8 mouse cellular contexts compared by ENCODE assay signal in the genomic region with DNA sequence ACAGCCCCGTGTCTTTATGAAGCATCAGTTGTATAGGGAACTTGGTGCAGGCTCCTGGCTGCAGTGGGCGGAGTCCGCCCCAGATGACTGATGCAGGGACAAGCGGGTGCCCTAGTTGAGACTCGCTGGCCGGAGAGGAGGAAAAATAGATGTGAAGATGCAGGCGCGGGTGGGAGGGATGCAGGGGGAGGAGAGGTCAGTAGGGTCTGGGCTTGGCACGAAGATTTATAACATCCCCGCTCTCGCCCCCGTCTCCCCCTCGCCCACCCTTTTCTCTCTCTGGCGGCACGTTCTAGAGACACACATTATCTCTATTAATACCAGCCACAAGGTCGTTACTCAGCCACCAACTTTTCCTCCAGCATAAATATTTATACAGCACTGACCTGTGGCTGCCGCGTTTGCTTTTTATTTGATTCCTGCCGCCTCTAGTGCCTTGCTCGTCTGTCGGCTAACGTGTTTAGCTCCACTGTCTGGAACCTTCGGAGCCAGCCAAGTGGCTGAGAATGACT.
A peak's percentile ranks its signal among the peaks of the same experiment; 100 is the strongest.
DNase-seq lines count a peak whose midpoint lies in the region; ATAC-seq and TF ChIP-seq lines count a peak whose summit lies in the region.

No protein-coding gene starts in this region.

- peak overlapping the region; percentile 2; the same call in 1 of the 2 replicates for H3K27ac ChIP-seq in heart, embryonic 10.5 days
- H3K27ac ChIP-seq in hindbrain, postnatal 0 days, result no peak overlapping the region
- no peak overlapping the region for H3K27ac ChIP-seq in midbrain, embryonic 14.5 days (replicated peaks; ENCODE audit: low read depth, low read length)

- 12% methylated on average over 19 of the region's 23 CpGs for WGBS in heart, embryonic 10.5 days
- 7% methylated on average over 20 of the region's 23 CpGs for WGBS in hindbrain, postnatal 0 days
- 12% methylated on average over 23 of the region's 23 CpGs for WGBS in midbrain, embryonic 14.5 days

- peak overlapping the region; percentile 46 for H3K4me3 ChIP-seq in heart, embryonic 10.5 days
- H3K4me3 ChIP-seq in hindbrain, postnatal 0 days (ENCODE audit: low read length), result peak overlapping the region; percentile 17
- H3K4me3 ChIP-seq in midbrain, embryonic 14.5 days (replicated peaks; ENCODE audit: low read depth, low read length), result peak overlapping the region; percentile 17

- H3K4me2 ChIP-seq in hindbrain, postnatal 0 days (ENCODE audit: low read depth, low read length), result peak overlapping the region; percentile 56
- peak overlapping the region; percentile 52 for H3K4me2 ChIP-seq in midbrain, embryonic 14.5 days (ENCODE audit: low read length)

- no peaks in the 10 kb centered on the region for H3K36me3 ChIP-seq in heart, embryonic 10.5 days
- H3K36me3 ChIP-seq in hindbrain, postnatal 0 days (ENCODE audit: insufficient read depth, low read length), result no peaks in the 10 kb centered on the region
- no peaks in the 10 kb centered on the region for H3K36me3 ChIP-seq in midbrain, embryonic 14.5 days (ENCODE audit: control insufficient read depth, insufficient read depth, low read length)

- H3K9me3 ChIP-seq in heart, embryonic 10.5 days, result no peaks in the 10 kb centered on the region
- H3K9me3 ChIP-seq in hindbrain, postnatal 0 days (ENCODE audit: low read length), result no peaks in the 10 kb centered on the region
- no peaks in the 10 kb centered on the region for H3K9me3 ChIP-seq in midbrain, embryonic 14.5 days (ENCODE audit: control insufficient read depth, low read length)

- TF ChIP-seq CTCF in hindbrain, postnatal 0 days (IDR thresholded peaks at IDR 0.05; ENCODE audit: low read depth), result no peak

- ATAC-seq in hindbrain, postnatal 0 days, result no peak
- ATAC-seq in midbrain, embryonic 14.5 days (ENCODE audit: low FRiP score, low TSS enrichment), result no peak
- ATAC-seq in erythroid progenitor cell, adult 5-6 weeks (replicated peaks; ENCODE audit: low FRiP score, poor library complexity, severe bottlenecking), result no peak

- peaks cover 38% of the 10 kb centered on the region for H3K27me3 ChIP-seq in heart, embryonic 10.5 days (ENCODE audit: insufficient read depth, poor library complexity, severe bottlenecking)
- H3K27me3 ChIP-seq in hindbrain, postnatal 0 days (ENCODE audit: insufficient read depth, low read length), result no peaks in the 10 kb centered on the region
- no peaks in the 10 kb centered on the region for H3K27me3 ChIP-seq in midbrain, embryonic 14.5 days (ENCODE audit: control insufficient read depth, insufficient read depth, low read length)

- H3K9ac ChIP-seq in hindbrain, postnatal 0 days (replicated peaks; ENCODE audit: low read length), result no peak overlapping the region
- no peak overlapping the region for H3K9ac ChIP-seq in midbrain, embryonic 14.5 days (replicated peaks; ENCODE audit: low read length)

- DNase-seq in heart, embryonic 10.5 days (ENCODE audit: low spot score), result no peak
- DNase-seq in heart, postnatal 4 days, result no peak
- DNase-seq in embryo, embryonic 11 days, result peak; percentile 78
- DNase-seq in hindbrain, postnatal 0 days (ENCODE audit: low spot score), result peak; percentile 37
- DNase-seq in midbrain, embryonic 14.5 days, result peak; percentile 61
- no peak for DNase-seq in spleen, adult 12 weeks (ENCODE audit: low spot score)
- no peak for DNase-seq in left cerebral cortex, adult 8-10 months (ENCODE audit: low spot score in 2 of 2)

- peaks cover 11% of the 10 kb centered on the region; the same call in 1 of the 2 replicates for H3K4me1 ChIP-seq in heart, embryonic 10.5 days
- no peaks in the 10 kb centered on the region for H3K4me1 ChIP-seq in hindbrain, postnatal 0 days (ENCODE audit: insufficient read depth, low read length)
- H3K4me1 ChIP-seq in midbrain, embryonic 14.5 days (ENCODE audit: control insufficient read depth, insufficient read depth, low read length), result no peaks in the 10 kb centered on the region

Comparison
In these comparisons a context has a peak if more than half of its experiments do, and no peak if none do; other contexts are left out.
1. DNase-seq: peak in embryo, embryonic 11 days (single experiment), hindbrain, postnatal 0 days (single experiment) and midbrain, embryonic 14.5 days (single experiment); none in heart, embryonic 10.5 days (single experiment), heart, postnatal 4 days (single experiment), spleen, adult 12 weeks (single experiment) and left cerebral cortex, adult 8-10 months (0 of 2).
2. Peak in every context shown above with its lines, with median percentiles within 50 percentile points of each other: H3K4me3 ChIP-seq.